Mouse (Mus musculus): ENCODE measurements at regions not wholly inside any gene's neighbourhood (a gene's known extent, or its start where the extent isn't known, plus 50 kb on each side); places are given as distances from the start of the nearest gene placed in this dataset.

DNA sequence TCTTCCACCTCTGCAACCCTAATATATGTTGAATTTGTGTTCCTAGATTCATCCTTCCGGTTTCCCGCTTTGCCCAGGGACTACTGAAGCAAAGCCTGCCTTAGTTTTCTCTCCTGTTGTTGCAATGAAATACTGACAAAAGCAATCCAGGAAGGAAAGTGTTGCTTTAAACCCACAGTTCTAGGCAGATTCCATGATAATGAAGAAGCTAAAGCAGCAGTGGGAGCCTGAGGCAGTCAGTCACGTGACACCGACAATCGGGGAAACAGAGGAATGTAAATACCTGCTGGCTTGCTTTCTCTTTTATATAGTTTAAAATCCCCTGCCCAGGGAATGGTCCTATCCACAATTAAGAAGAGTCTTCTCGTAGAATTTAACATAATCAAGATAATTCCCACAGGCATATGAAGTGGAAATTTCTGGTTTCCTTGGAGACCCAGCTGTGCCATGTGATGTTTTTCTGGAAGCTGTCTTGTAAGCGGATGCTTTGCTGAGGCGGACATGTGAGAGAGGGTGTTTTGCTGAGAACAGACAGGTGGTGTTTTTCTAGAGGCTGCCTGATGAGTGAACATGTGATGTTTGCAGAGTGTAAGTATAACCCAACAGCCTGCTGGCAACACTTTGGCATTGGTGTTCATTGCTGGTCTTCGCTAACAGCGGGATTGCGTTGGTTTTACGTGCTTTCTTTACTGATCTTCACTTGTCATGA is 398.0 kb downstream of the Prim2 start:
- DNase-seq: peak; percentile 45

GRCm38 (mm10) chr1:33269162-33269561 is 400.4 kb downstream of the Prim2 start:
- no peak for DNase-seq

DNA sequence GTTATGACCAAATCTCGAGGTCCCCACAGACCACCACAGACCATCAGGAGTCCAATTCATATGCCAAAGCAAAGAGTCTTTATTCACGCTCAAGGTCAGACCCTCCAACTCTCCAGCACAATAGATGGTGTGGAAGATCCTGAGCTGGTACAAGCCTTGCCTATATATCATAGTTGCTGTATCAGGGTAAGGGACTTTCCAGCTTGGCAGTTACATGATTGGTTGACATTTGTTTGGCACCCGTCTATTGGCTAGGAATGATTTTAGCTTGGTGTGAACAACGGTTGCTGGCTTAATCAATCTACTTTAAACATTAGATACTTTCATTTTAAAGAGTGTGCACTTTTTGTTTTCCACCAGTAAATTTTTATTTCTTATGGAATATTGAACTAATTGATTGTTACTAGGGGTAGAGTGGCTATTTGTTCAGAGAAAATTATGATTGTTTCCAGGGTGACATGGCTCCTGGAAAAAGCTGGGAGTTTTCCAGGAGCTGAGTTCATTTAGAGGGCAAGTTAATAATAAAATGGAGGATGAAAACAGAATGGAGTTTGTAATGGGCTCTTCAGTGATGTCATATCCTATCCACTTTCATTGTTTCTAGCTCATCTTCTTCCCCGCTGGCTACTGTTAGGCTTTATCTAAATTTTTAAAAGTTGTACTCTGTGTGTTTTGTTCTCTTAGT is 403.7 kb downstream of the Prim2 start:
- no peak for DNase-seq

GRCm38 (mm10) chr1:33249474-33249873 is 420.1 kb downstream of the Prim2 start:
- DNase-seq: no peak

DNA sequence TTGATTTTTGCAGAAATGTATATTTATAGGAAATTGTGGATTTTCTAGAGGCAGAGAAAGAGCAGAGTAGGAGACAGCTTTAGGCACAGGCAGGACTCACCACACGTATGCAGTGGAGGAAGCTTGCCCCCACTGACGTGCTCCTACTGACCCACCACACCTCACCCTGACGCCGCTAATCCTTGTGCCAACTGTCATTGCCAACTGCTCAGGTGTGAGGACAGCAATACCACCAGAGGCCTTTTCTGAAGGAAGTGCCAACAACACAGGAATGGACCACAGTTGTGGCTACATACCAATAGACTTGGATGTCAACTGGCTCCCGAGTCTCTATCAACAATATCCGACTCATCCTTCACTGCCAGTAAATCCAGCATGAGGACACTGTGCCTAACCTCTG is 422.5 kb downstream of the Prim2 start:
- DNase-seq: no peak

DNA sequence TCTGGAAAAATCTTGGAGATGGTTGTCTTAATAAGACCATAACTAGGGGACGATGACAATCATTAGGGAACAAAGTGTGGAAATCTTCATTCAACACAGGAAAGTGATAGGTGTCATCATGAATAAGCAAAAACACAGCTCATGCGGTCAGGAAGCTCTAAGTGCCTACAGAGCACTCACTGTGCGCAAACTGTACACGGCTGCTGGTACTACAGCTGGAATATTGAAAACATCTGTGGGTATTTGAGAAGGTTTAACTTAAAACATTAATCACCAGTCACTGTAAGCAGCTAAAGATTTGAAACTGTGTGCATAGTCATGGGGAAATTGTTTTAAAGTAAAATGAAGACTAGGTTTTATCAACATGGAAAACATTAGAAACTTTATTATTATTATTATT is 424.4 kb downstream of the Prim2 start:
- DNase-seq: no peak

GRCm38 (mm10) chr1:33244691-33245090 is 424.9 kb downstream of the Prim2 start:
- DNase-seq: no peak

DNA sequence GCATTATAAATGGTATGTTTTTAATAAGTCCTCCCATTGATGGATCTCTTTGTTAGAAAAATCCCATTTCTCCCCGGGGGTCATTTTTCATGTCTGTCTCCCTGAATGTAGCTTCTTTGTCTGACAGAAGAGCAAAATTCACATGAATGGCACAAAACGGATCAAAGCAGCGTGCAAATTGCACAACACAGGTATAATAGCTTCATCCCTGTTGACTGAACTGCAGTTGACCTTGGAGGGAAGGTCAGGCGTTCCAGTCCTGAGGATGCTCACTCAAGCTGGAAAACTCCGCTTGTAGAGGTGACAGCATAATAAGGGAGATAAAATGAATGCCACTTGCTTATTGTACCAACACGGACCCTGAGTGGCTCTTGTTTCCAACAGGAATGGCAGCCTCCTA is 446.6 kb downstream of the Prim2 start:
- no peak for DNase-seq

GRCm38 (mm10) chr1:33214815-33215214 is 454.8 kb downstream of the Prim2 start:
- DNase-seq: no peak

DNA sequence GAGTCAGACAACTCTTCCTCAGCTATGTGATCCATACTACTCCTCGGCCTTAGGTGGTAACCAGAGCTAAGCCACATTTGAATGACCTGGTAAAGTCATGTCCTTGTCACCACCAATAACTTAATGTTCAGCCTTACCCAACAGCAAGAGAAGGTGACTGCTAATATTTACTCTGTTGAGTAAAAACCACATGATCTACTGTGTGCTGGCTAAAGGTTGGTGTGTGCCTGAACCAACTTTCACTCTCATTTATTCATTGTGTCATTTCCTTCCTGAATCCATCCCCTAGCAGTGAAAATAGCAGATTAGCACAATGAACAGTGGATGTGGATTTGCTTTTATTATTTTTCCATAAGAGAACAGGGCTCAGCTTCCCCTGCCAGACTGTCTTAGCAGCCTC is 455.2 kb downstream of the Prim2 start:
- no peak for DNase-seq

GRCm38 (mm10) chr1:33201571-33202189 is 467.9 kb downstream of the Prim2 start:
- DNase-seq: no peak

GRCm38 (mm10) chr1:33195114-33195513 is 474.5 kb downstream of the Prim2 start:
- DNase-seq: no peak

DNA sequence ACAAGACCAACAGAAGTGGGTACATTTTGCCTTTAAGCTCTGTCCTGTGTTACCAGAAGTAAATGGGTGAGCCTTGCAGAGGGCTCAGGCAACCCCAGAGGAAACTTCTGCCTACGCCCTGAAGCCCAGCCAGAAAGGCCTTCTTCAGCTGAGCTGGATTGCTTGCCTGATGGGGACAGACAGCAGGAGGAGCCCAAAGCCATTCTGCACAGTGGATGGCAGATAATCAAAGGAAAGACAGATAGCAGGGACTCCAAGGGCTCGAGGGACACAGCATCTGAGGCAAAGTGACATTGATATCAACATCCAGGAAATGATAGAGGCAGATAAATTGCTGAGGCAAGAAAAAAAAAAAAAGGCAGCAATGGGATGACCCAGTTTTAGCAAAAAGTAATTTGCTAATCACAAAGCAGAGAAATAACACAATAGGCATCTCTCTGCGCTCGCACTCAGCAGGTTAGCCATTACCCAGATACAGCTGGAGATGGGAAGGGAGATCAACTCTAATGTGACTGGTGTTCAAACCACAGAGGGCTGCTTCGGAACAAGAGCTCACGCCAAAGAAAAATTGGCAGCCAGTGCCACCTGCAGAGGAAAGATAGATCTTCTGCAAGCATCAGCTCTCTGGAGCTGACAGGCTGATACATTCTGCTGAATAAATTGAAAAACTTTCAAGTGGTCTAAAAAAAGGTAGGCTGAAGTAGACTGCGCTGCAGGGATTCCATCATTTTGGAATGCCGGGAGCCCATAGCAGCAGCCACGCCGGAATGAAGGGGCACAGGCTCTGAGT is 494.8 kb downstream of the Prim2 start:
- DNase-seq: no peak

DNA sequence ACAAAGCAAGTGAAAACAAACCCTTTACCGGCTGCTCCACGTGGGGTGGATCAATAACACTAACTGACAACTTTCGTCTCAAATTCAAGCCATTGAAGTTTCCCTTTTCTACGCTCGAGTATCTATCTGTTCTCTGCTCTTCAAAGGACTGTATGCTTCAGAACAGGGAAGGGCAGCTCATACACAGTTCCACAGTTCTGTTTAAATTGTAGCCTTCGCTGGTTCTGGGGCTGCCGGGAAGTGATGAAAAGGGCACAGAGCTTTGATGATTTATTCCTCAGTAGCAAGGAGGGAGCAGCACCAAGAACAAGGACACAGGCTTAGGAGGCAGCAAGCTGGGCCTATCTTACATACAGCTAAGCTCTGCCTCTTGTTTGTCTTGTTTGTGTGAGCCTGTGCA is 532.6 kb downstream of the Prim2 start:
- no peak for DNase-seq

DNA sequence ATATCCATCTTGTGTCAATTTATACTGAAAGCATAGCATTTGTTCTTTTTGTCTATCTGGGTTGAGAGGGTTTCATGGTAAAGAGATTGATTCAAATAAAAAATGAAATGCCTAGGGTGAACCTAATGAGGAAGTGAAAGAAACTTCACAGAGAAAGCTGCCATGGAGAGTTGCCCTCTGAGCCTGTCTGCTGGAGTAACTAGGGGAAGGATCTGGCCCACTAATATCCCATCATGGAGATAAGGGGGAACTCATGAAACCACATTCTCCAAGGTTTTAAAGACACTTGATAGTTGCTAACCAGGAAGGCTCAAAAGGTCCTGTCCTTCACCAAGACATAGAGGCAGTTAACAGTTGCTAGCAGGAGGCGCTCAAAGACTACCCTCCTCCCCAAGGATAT is 539.2 kb downstream of the Prim2 start:
- no peak for DNase-seq

- DNase-seq: no peak
These were observed 544.5 kb downstream of the Prim2 start for GRCm38 (mm10) chr1:33125062-33125461.

- no peak for DNase-seq
These were observed 559.2 kb upstream of the Gm5415 start for GRCm38 (mm10) chr1:33106286-33106685.

GRCm38 (mm10) chr1:33104296-33104695 is 557.2 kb upstream of the Gm5415 start:
- DNase-seq: no peak

DNA sequence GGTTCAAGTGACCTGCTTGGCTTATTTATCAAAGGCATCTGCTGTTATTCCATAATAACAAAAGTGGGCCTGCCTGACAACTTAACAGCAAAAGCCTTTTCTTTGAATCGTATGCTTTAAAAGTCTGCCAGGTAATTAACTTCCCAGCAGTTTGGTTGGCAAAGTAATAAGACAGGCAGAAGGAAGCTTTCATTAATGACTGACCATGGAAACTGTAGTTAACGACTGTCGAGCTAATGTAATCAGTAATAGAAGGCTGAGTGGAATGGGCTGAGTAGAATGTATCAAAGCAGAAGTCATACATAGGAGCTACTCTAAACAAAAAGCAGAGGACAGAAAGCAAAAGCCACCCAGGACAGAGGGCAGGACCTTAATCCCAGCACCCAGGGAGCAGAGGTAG is 551.0 kb upstream of the Gm5415 start:
- DNase-seq: no peak

DNA sequence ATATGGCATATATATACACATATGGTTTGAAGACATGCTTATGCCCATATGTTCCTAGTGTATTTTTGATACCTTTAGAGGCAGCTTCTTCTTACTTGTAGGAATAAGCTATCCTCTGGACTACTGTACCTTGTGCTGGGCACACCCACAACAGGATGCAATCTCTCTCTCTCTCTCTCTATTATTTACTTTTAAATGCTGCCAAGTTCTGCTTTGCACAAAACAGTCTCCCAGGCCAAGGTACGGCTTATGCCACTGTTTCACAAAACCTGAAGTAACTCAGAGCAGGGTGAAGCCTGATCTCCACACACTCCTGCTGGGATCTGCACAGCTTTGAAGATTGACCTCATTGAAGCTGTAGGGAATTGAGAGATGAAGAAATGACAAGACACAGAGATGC is 549.8 kb upstream of the Gm5415 start:
- no peak for DNase-seq

DNA sequence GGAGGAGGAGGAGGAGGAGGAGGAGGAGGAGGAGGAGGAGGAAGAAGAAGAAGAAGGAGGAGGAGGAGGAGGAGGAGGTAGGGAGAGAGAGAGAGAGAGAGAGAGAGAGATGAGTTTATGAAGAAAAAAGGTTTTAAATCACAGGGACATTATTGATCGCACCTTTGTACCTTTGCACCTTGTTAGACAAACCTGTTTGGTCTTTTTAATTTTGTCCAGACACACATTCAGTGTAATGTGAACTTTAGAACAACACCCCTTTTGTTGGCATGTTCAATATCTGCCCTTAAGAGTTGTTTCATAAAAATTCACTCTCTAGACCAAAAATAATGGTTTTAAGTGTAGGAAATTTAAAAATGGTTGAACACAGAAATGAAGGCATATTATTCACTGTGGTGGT is 527.5 kb upstream of the Gm5415 start:
- DNase-seq: no peak

- DNase-seq: no peak
These were observed 510.9 kb upstream of the Gm5415 start for GRCm38 (mm10) chr1:33058010-33058409.

DNA sequence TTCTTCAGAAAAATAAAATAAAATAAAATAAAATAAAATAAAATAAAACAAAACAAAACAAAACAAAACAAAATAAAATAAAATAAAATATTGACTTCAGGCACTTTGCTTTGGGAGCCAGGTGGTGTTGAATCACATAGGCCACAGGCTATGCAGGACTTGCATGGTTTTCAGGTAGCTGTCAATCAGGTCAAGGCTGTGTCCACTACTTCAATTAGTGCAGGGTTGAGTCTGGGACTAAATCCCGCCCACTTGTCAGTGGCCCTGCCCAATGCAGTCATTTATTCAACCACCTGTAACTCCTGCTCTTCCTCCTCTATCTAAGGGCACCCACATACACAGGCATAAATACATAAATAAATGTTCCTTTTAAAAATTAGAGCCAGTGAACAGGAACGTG is 497.3 kb upstream of the Gm5415 start:
- no peak for DNase-seq

DNA sequence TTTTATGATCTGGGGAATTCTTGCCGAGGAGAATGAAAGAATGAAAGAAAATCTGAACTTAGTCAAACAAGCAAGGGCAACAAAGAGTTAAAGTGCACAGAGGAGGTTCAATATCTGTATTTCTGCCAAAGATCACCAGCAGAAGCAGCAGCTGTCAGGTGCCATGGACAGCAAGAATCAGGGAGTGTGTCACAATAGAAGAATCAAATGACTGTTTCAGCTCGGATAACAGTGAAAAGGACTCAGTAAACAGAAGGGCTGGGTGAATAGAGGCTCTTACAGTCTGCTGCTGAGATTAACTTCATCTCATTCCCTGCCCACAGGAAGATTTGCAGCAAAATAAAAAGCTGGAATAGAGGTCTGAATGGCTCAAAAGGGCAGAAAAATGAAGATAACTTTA is 495.3 kb upstream of the Gm5415 start:
- no peak for DNase-seq

All from lung, postnatal 36 days (tissue).